Mouse (Mus musculus) forebrain, embryonic 11.5 days (tissue): ENCODE data around the gene Zdhhc21. TPM values are rescaled to one million over a fixed set of nuclear protein-coding genes. Genes with fewer than 3 reads are reported as not detected.

Experiments
- ATAC-seq: fragments of 200-750 bp; cut with Nextera tagmentation; replicated peaks from 2 replicates; pipeline ENCODE4 v1.8.0; 2017; ENCODE audit warnings: moderate TSS enrichment; ENCODE audit not compliant: low FRiP score
- DNase-seq: peaks from one replicate; pipeline ENCODE4 v3.0.0-alpha.2; 2017; ENCODE audit warnings: low spot score
- H3K27ac ChIP-seq: fragments of 300-500 bp; sonication (generic); 2 replicates; pipeline ENCODE4 v1.5.1; 2014; ENCODE audit warnings: low read depth, low read length
- H3K27me3 ChIP-seq: fragments of 300-500 bp; sonication (generic); 2 replicates; pipeline ENCODE4 v1.6.1; 2014; ENCODE audit warnings: mild to moderate bottlenecking, low read length, mixed read lengths; ENCODE audit not compliant: control insufficient read depth, insufficient read depth
- H3K36me3 ChIP-seq: fragments of 300-500 bp; sonication (generic); 2 replicates; pipeline ENCODE4 v1.6.1; 2014; ENCODE audit warnings: mild to moderate bottlenecking, low read length, moderate library complexity, mixed read lengths; ENCODE audit not compliant: control insufficient read depth, insufficient read depth
- H3K4me1 ChIP-seq: fragments of 300-500 bp; sonication (generic); replicated peaks from 2 replicates; pipeline ENCODE4 v1.6.1; 2014; ENCODE audit warnings: low read length, mixed read lengths; ENCODE audit not compliant: control insufficient read depth, insufficient read depth
- H3K4me2 ChIP-seq: fragments of 300-500 bp; sonication (generic); 2 replicates; pipeline ENCODE4 v1.6.1; 2014; ENCODE audit warnings: low read depth, mild to moderate bottlenecking, low read length, moderate library complexity, mixed read lengths; ENCODE audit not compliant: severe bottlenecking
- H3K4me3 ChIP-seq: fragments of 300-500 bp; sonication (generic); 2 replicates; pipeline ENCODE4 v1.5.1; 2014; ENCODE audit warnings: low read depth, low read length
- H3K9ac ChIP-seq: fragments of 300-500 bp; sonication (generic); 2 replicates; pipeline ENCODE4 v1.6.1; 2014; ENCODE audit warnings: low read length
- H3K9me3 ChIP-seq: fragments of 300-500 bp; sonication (generic); 2 replicates; pipeline ENCODE4 v1.6.1; 2016; ENCODE audit warnings: low read length, mixed read lengths; ENCODE audit not compliant: control insufficient read depth
- WGBS: fragments of 180-500 bp; shearing (Covaris S2); extraction: QIAGEN DNeasy Blood & Tissue Kit; methylation state at CpG from one replicate; pipeline ENCODE4 v1.1.7; 2014; 5-methylcytosine and 5-hydroxymethylcytosine counted together
- polyA plus RNA-seq: library from polyadenylated mRNA; unstranded; fragments of >200 nt; fragmentation: Nextera tagmentation; extraction: Ambion mirVana; gene quantifications from 2 replicates; pipeline ENCODE4 v1.2.1, GENCODE M21; 2014

Gene Zdhhc21
- polyA plus RNA-seq, 1 experiment from 2014 or later: 14.2 TPM

DNA sequence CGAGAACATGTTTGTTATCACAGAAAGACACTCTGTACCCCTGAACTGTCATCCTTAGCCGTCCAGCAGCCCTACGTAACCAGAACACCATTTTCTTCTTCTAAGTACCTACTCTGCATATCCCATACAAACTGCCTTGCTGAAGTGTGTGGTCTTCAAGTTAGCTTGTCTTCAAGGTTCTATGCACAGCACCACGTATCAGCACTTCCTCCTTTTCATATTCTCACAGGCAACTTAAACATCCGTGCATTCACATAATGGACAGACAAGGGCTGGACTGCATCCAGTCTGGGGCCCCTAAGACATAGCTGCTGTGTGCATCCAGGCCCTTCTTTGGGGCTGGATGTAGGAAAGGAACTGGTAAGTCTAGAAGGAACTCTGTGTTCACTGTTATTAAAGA is 41.9 kb downstream of the Zdhhc21 start:
- no peaks in the 10 kb centered on the region for H3K4me1 ChIP-seq
- H3K27ac ChIP-seq: no peak overlapping the region
- no peak overlapping the region for H3K9ac ChIP-seq
- 97% methylated on average over 5 of the region's 5 CpGs for WGBS
- no peaks in the 10 kb centered on the region for H3K9me3 ChIP-seq
- no peak for DNase-seq
- H3K4me2 ChIP-seq: no peak overlapping the region
- no peaks in the 10 kb centered on the region for H3K27me3 ChIP-seq
- no peak for ATAC-seq
- H3K4me3 ChIP-seq: no peak overlapping the region
- H3K36me3 ChIP-seq: no peaks in the 10 kb centered on the region

DNA sequence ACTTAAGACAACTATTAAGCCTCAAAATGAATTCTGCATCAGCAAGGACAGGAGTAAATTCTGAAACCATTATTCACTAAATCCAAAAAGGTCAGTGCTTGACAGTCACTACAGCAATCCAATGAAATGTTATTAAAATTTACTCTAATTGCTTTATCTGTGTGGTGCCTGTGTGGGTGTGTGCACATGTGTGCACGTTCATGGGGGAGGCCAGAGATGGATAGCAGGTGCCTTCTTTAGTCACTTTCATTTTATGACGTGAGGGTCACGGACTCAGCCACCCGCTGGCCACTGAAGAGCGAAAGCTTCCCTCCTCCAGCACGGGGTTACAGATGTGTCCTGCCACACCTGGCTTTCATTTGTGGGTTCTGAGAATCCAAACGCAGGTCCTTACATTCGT is 43.4 kb downstream of the Zdhhc21 start:
- no peaks in the 10 kb centered on the region for H3K27me3 ChIP-seq
- no peak overlapping the region for H3K4me2 ChIP-seq
- H3K27ac ChIP-seq: no peak overlapping the region
- no peaks in the 10 kb centered on the region for H3K9me3 ChIP-seq
- ATAC-seq: no peak
- 87% methylated on average over 8 of the region's 8 CpGs for WGBS
- H3K4me3 ChIP-seq: no peak overlapping the region
- no peaks in the 10 kb centered on the region for H3K4me1 ChIP-seq
- H3K9ac ChIP-seq: no peak overlapping the region
- DNase-seq: no peak
- H3K36me3 ChIP-seq: no peaks in the 10 kb centered on the region

DNA sequence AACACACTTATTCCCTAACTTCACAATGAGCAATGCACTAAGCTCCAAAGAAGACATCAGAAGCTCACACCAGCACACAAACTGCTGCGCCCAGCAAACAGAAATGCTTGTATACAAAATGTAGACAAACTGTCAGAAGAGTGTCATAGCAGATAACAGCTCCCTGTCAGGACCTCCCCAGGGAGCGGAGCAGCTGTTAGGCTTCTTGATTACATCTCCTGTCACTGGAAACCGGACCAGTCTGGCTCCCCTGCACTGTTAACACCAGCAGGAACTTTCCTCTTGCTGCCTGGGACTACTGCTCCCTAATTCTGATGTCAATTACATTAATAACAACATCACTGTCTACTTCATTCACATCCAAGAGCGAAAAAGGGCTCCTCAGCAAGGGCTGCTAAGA is 44.5 kb downstream of the Zdhhc21 start:
- ATAC-seq (no peak), DNase-seq (no peak)
- Histone ChIP-seq H3K9ac (no peak overlapping the region), H3K27ac (no peak overlapping the region), H3K4me2 (no peak overlapping the region), H3K27me3 (no peaks in the 10 kb centered on the region), H3K9me3 (no peaks in the 10 kb centered on the region), H3K4me1 (no peaks in the 10 kb centered on the region), H3K4me3 (no peak overlapping the region), H3K36me3 (no peaks in the 10 kb centered on the region)
- 74% methylated on average over 4 of the region's 4 CpGs for WGBS

- Histone ChIP-seq H3K4me1 (no peaks in the 10 kb centered on the region), H3K4me3 (no peak overlapping the region), H3K27me3 (no peaks in the 10 kb centered on the region), H3K27ac (no peak overlapping the region), H3K4me2 (no peak overlapping the region), H3K9ac (no peak overlapping the region), H3K36me3 (no peaks in the 10 kb centered on the region), H3K9me3 (no peaks in the 10 kb centered on the region)
- 61% methylated on average over 6 of the region's 6 CpGs for WGBS
- DNase-seq (no peak), ATAC-seq (no peak)
Measured at GRCm38 (mm10) chr4:82813356-82813755, 46.4 kb downstream of the Zdhhc21 start.

- no peaks in the 10 kb centered on the region for H3K27me3 ChIP-seq
- ATAC-seq (no peak), DNase-seq (no peak)
- H3K9me3 ChIP-seq: no peaks in the 10 kb centered on the region
- no peaks in the 10 kb centered on the region for H3K4me1 ChIP-seq
- H3K4me2 ChIP-seq: no peak overlapping the region
- no peak overlapping the region for H3K27ac ChIP-seq
- no peak overlapping the region for H3K4me3 ChIP-seq
- H3K36me3 ChIP-seq: no peaks in the 10 kb centered on the region
- H3K9ac ChIP-seq: no peak overlapping the region
- WGBS: 89% methylated on average over 10 of the region's 10 CpGs
Measured at GRCm38 (mm10) chr4:82807811-82808210, 51.9 kb downstream of the Zdhhc21 start.

GRCm38 (mm10) chr4:82806176-82806757 is 53.5 kb downstream of the Zdhhc21 start:
- Histone ChIP-seq H3K9ac (no peak overlapping the region), H3K4me1 (no peaks in the 10 kb centered on the region), H3K4me2 (no peak overlapping the region), H3K9me3 (no peaks in the 10 kb centered on the region), H3K36me3 (no peaks in the 10 kb centered on the region), H3K4me3 (no peak overlapping the region), H3K27ac (no peak overlapping the region), H3K27me3 (no peaks in the 10 kb centered on the region)
- ATAC-seq: no peak
- no peak for DNase-seq
- 79% methylated on average over 10 of the region's 10 CpGs for WGBS

DNA sequence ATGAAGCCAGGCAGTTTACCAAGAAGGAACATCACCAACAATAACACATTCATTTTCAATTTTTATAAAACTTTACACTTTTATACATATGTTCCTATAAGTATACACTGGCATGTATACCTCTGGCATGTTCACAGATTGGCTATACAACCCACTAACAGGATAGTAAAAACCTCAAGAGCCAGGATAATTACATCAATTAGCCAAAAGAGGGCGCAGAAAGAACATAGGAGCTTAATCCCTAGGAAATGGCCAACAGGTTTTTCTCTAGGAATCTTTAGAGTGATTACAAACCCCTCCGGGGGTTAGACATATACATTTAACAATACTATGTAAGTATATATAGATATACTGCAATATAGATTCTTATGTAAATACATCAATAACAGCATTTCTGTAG is 55.7 kb downstream of the Zdhhc21 start:
- 41% methylated on average over 2 of the region's 2 CpGs for WGBS
- no peak overlapping the region for H3K9ac ChIP-seq
- H3K27ac ChIP-seq: no peak overlapping the region
- ATAC-seq: no peak
- no peaks in the 10 kb centered on the region for H3K4me1 ChIP-seq
- no peak overlapping the region for H3K4me2 ChIP-seq
- no peak for DNase-seq
- no peak overlapping the region for H3K4me3 ChIP-seq
- no peaks in the 10 kb centered on the region for H3K27me3 ChIP-seq
- H3K9me3 ChIP-seq: no peaks in the 10 kb centered on the region
- no peaks in the 10 kb centered on the region for H3K36me3 ChIP-seq

DNA sequence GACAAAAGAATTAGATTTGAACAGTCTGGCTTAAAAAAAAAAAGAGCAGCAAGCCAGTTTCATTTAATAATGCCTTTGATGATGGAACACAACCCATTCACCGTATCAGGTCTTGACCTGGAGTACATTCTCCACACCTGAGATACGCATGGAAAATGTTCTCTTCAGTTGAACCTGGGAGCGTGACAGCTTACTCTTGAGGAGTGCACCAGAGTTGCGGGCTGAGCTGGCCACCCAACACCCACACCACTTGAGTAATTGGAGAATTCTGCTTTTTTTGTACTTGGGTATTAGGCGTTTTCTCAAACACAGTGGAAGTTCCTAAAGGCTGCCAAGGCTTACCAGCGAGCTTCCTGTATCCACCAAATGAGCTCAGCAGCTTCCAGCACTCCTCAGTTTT is 66.2 kb downstream of the Zdhhc21 start:
- Histone ChIP-seq H3K4me2 (no peak overlapping the region), H3K9ac (no peak overlapping the region), H3K4me1 (no peaks in the 10 kb centered on the region), H3K36me3 (no peaks in the 10 kb centered on the region), H3K27me3 (no peaks in the 10 kb centered on the region), H3K27ac (no peak overlapping the region), H3K9me3 (no peaks in the 10 kb centered on the region), H3K4me3 (no peak overlapping the region)
- no peak for DNase-seq
- 90% methylated on average over 6 of the region's 6 CpGs for WGBS
- no peak for ATAC-seq

- Histone ChIP-seq H3K4me1 (no peaks in the 10 kb centered on the region), H3K4me3 (no peak overlapping the region), H3K27me3 (no peaks in the 10 kb centered on the region), H3K36me3 (no peaks in the 10 kb centered on the region), H3K9ac (no peak overlapping the region), H3K4me2 (no peak overlapping the region), H3K9me3 (no peaks in the 10 kb centered on the region), H3K27ac (no peak overlapping the region)
- ATAC-seq (no peak), DNase-seq (no peak)
- WGBS: 80% methylated on average over 5 of the region's 5 CpGs
Measured at GRCm38 (mm10) chr4:82792906-82793580, 66.7 kb downstream of the Zdhhc21 start.
